Mouse (Mus musculus) adrenal gland, postnatal 4 days (tissue): ENCODE data around the gene Calu. TPM values are rescaled to one million over a fixed set of nuclear protein-coding genes. Genes with fewer than 3 reads are reported as not detected.
A peak's percentile ranks its signal among the peaks of the same experiment; 100 is the strongest.
"Not testable (repeated sequence)": the region's sequence is repeated elsewhere in the genome, so short reads cannot be mapped to it uniquely, and the experiment has no call there.

Experiments
- DNase-seq, 2 experiments: peaks; one replicate each; pipeline ENCODE4 v3.0.0; 2021 to 2022; ENCODE audit warnings: low spot score in 2 of 2, mixed read lengths in 2 of 2
- total RNA-seq, 2 experiments: library from RNA; stranded (reverse); gene quantifications; 2 replicates each; pipeline ENCODE4 v1.2.3; 2021

Gene Calu
- total RNA-seq, 2 experiments from 2014 or later = 194 to 202 TPM

DNA sequence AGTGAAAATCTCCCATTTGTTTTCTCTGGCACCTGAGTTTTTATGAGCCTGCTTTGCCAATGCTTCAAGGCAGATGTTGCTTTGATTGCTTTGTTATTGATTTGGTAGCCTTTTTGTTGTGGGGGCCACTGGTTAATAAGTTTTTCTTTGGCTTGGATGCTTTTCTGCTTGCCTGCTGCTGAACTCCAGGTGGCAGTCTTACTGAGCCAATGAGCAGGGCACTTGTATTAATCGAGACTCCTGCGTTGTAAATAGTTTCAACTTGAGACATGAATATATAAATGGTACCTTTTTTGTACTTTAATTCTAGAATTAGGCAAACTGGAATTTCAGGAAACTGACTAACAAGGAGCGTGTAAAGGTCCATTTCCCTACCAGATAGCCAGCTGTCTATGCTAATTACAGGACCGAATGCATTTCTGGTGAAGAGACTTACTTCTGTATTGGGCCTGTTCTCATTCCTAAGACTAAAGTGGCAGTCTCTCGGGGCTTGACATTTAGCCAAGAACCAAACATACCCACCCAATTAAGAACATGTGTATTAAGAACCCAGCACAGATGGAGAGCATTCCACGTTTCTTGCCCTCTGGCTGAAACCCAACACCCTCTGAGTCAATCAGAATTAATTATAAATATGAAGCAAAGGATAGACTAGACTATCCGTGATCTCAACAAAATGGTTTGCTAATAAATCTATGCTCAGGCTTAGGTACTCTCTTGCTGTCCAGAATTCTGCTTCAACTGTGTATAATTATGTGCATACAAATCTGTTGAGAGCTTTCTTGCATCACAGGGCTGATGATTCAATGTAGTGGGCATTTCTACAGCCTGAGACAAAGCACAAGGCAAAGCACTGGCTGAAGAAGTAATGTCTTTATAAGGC, 14.6 kb downstream of the Calu start:
- DNase-seq = no peak

- DNase-seq = no peak
Observed at GRCm38 (mm10) chr6:29363129-29363515, 15.3 kb downstream of the Calu start.

DNA sequence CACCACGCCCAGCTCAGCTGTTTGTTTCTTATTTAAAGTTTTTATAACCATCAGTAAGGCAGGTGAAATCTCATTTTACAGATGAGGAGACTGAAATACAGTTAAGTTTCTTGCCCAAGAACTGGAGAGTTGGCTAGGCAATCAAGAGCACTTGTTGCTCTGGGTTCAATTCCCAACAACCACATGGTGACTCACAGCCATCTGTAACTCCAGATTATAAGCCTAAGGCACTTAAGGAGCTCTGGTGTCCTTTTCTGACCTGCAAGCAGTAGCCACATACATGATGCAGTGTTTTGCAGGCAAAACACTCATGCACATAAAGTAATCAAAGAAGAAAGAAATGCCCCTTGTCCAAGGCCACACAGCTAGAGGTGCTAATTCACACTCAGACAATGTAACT, 17.4 kb downstream of the Calu start:
- no peak for DNase-seq

DNA sequence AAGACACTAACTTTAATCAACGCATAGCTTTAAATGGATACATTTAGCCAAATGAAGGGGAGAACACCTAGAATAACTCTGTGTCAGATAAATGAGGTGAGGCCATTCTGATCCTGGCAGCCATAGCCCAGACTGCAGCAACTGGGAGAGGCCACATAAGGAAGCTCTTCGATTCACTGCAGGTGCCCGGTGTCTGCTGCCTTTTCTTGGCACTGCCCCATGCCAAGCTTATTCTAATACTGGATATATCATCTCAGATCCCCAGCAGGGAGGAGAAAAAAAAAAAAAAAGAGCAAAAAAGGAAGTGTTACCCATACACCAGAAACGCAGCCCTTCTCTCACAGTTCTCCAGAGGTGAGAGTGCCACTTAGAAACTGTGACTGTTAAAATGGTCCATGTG, 29.5 kb downstream of the Calu start:
- no peak for DNase-seq

DNA sequence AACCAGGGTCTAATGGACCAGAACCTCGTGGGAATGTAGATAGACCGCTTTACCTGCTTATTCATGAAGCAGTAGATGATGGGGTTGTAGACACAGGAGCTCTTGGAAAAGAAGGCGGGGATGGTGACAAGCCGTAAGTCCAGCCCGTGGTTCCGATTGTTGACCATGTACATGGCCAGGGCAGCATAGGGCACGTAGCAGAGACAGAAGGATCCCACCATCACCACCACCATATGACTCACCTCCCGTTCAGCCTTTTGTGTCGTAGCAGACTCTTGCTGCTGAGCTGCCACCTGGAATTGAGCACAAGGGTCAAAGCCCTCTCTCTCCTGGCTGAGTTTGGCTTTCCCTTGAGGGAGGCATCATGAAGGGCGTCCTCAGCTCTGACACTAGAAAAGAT, 30.8 kb downstream of the Calu start:
- DNase-seq = no peak

DNA sequence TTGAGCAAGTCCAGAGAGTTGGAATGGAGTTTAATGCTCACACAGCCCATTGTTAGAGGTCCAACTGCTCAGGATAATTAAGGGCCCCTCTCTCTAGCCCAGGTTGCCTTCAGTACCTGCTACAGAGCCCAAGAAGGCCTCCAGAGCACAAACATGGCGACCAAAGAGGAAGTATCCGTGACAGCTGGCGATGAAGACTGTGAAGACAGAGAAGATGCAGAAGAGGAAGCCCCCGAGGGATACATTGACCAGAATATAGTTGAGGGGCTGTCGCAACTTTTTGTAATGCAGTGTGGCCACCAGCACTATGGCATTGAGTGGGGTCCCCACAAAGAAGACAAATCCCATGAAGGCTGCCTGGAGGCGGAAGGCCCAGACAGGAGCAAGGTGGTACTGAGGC, 32.1 kb downstream of the Calu start:
- no peak for DNase-seq

GRCm38 (mm10) chr6:29382442-29382841, 34.6 kb downstream of the Calu start:
- DNase-seq = no peak

DNA sequence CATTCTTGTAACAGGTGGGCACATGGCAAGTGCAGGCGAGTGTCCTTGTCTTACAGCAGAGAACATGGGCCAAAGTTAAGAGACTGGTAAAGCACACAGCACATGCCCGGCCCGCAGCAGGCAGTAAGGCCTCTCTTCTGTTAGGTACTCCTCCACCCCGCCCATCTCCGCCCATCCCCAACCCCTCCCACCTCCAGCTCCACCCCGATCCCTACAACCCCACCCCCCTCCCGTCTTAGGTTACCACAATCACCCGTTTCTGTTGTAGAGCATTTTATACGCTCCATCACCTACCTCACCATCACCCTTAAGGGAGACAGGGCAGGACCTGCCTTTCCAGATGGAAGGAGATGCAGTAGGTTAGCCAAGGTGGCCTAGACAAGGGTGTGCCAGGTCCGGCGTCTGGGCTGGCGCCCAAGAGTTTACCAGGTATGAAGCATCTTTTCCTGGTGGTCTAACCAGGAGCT, 40.2 kb downstream of the Calu start, which contains the start of gene Opn1sw:
TSS of gene Opn1sw (minus strand) at position 417 of the 467 bp plus-strand sequence.
- DNase-seq = no peak

GRCm38 (mm10) chr6:29388606-29389080, 40.8 kb downstream of the Calu start:
- peak in 1 of 2 experiments; percentile 48 for DNase-seq

DNA sequence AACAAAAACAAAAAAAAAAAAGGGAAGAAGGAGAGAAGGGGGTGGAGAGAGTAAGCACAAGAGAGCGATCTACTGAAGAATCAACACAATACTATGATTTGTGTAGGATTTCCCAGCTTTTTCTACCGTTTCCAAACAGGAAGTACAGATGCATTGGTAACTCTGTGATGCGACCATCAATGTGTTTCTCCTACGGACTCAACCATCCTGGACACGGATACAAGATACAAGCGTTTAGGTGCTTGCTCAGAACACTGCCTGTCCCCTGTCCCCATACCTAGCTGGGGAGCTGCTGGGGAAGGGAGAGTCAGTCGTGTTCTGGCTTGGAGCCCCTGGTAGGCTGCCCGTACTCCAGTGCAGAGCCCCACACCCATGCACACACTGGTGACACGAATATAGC, 41.6 kb downstream of the Calu start:
- no peak for DNase-seq

- DNase-seq = not testable (repeated sequence)
Observed at GRCm38 (mm10) chr6:29390500-29390899, 42.6 kb downstream of the Calu start.

- DNase-seq = not testable (repeated sequence)
Observed at GRCm38 (mm10) chr6:29391241-29391640, 43.4 kb downstream of the Calu start.

GRCm38 (mm10) chr6:29391802-29392201, 43.9 kb downstream of the Calu start:
- no peak for DNase-seq

DNA sequence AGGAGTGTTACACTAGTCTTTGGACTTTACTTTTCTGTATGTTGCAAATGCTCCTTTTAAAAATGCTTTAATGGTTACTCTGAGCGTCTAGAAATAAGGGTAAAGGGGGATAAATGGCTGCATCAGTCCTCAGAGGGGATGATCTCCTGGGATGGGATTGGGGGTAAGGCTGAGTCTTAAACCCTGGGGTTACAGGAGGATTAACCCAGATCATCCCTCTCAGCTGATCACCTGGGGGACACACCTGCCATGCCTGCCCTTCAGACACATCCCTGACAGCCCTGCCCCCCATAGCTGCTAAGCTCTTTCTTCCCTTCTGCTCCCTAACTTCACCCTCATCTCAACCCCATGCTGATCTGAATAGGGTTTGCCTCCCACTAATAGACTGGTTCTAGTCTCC, 46.4 kb downstream of the Calu start:
- no peak for DNase-seq

GRCm38 (mm10) chr6:29395910-29396713, 48.2 kb downstream of the Calu start, which contains the start of gene Ccdc136:
Gene Ccdc136, plus strand, starts transcription at chr6:29396309.
- DNase-seq = peak in 1 of 2 experiments; percentile 42

GRCm38 (mm10) chr6:29396714-29397540, 49.1 kb downstream of the Calu start:
- DNase-seq = no peak

- DNase-seq = no peak
Observed at GRCm38 (mm10) chr6:29397575-29397974, 49.7 kb downstream of the Calu start.

DNA sequence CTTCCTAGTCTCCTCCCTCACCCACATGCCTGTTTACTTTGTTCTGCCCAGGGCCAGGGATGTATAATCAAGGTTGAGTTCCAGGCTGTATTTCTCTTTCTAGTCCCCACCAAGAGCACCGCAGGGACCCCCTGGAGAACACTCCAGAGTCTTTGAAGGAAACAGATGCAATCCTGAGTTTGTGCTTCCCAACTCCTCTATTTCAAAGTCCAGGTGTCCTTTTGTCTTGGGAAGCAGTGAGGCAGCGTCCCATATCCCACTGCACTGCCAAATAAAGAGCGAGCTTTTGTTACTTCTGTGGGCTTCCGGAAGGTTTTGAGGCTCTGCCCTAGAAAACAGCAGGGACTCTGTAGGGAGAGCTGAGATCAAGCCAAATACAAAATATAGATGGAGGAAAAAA, 52.0 kb downstream of the Calu start:
- DNase-seq = no peak

DNA sequence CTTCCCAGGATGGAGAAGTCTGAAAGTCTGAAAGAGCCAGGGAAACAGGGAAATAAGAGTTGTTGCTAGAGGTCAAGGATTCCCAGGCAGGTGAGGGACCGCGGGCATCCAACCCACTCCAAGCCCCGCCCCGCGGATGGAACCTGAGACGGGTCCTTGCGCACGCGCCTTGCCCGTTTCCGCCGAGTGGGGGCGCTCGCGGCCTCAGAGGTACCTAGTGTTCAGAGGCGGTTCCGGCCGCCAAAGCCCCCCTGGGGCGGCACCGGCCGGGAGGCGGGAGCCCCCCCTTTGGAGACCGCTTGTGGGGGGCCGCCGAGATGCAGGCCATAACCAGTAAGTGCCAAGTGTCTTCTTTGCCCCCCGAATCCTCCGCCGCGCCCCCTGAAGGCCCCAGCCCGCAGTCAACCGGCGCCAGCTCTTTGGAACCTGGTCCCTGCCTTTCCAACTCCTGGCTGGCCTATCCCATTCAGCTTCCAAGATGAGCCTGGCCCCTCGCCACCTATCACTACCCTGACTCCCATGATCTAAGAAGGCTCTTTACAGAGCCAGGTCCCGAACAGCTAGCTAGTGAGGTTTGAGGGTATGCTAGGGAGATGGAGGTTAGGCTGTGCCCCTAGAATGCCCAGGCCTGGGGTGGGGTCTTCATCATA, 54.9 kb downstream of the Calu start:
- no peak for DNase-seq

DNA sequence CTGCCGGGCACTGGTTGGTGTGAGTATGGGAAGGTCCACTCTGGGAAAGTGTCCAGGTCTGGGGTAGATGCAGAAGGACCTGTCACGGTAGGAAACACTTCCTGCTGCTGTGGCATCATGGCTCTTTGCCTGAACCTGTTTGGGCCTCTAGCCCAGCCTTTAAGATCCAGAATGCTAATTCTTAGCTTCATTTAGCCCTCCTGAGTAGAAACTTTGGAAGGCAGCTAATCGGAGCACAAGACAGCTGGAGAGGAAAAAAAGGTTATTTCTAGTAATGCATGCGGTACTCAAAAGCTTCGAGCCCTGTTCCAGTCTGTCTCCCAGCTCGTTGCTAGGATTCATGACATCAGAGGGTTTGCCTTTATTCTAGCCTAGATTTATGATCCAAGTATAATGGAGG, 58.5 kb downstream of the Calu start:
- no peak for DNase-seq
